Mouse (Mus musculus) spleen, adult 2 months (tissue): ENCODE data around the gene 1600002K03Rik. TPM values are rescaled to one million over a fixed set of nuclear protein-coding genes. Genes with fewer than 3 reads are reported as not detected.

Experiments used
- DNase-seq, 2 experiments: peaks; one replicate each; pipeline versions ENCODE4 v3.0.0 to v3.0.0-alpha.2; 2012 to 2021; ENCODE audit warnings: low spot score in 2 of 2, low read depth in 1 of 2
- H3K27ac ChIP-seq: fragments of 200-500 bp; 2 replicates; pipeline ENCODE4 v1.5.1; 2012; ENCODE audit warnings: low read length, inconsistent platforms; ENCODE audit not compliant: insufficient read depth
- H3K27me3 ChIP-seq: fragments of 200-500 bp; 2 replicates; pipeline ENCODE4 v1.6.1; 2012; ENCODE audit warnings: mild to moderate bottlenecking, moderate library complexity, low read length, inconsistent platforms; ENCODE audit not compliant: control insufficient read depth, insufficient read depth
- H3K36me3 ChIP-seq: fragments of 200-500 bp; 2 replicates; pipeline ENCODE4 v1.6.1; 2012; ENCODE audit warnings: mild to moderate bottlenecking, low read length, inconsistent platforms; ENCODE audit not compliant: control insufficient read depth, insufficient read depth
- H3K4me1 ChIP-seq: fragments of 200-500 bp; 2 replicates; pipeline ENCODE4 v1.6.1; 2011; ENCODE audit warnings: inconsistent platforms; ENCODE audit not compliant: control insufficient read depth, insufficient read depth, insufficient read length
- H3K4me3 ChIP-seq: fragments of 200-500 bp; 2 replicates; pipeline ENCODE4 v1.5.1; 2011; ENCODE audit warnings: mild to moderate bottlenecking, inconsistent platforms; ENCODE audit not compliant: insufficient read depth, insufficient read length; ENCODE audit errors: extremely low read depth
- CTCF ChIP-seq: fragments of 200-500 bp; IDR thresholded peaks from 2 replicates; pipeline ENCODE4 v1.5.1; 2011; ENCODE audit warnings: mild to moderate bottlenecking, inconsistent platforms; ENCODE audit not compliant: insufficient read depth, insufficient read length, insufficient replicate concordance; ENCODE audit errors: extremely low read depth
- POLR2A ChIP-seq: fragments of 200-500 bp; IDR thresholded peaks from 2 replicates; pipeline ENCODE4 v1.6.1; 2011; ENCODE audit warnings: low read depth, low read length, inconsistent platforms
- WGBS: fragments of 180-500 bp; shearing (Covaris S2); methylation state at CpG from one replicate; pipeline ENCODE4 v1.1.7; 2018; 5-methylcytosine and 5-hydroxymethylcytosine counted together
- polyA plus RNA-seq: library from polyadenylated mRNA; depleted of rRNA; stranded (reverse); fragments of >200 nt; gene quantifications from 2 replicates; pipeline ENCODE4 v1.2.3, GENCODE M21; 2012

The 1600002K03Rik gene
- polyA plus RNA-seq, 1 experiment = 10.8 TPM

DNA sequence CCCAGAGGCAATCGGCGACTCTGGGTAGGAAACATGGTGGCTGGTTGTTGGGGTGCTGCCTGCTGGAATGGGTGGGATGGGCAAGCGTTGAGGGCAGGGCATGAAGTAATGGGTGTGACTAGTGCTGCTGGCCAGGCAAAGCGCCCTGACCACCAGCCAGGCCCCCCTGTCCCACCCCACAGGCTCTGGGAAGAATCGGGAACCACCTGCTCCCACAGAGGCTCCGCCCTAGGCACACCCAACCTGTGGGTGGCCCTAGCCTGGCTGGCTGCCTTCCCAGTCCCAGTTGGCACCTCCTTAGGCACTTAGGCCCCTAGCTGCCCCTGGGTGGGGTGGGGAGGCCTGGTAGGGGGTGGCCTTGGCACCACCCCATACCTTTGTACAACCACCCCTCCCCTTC, 26.8 kb upstream of the 1600002K03Rik start:
- Histone ChIP-seq H3K27me3 (no peaks in the 10 kb centered on the region), H3K36me3 (peaks cover 14% of the 10 kb centered on the region), H3K4me3 (no peak overlapping the region), H3K27ac (no peak overlapping the region), H3K4me1 (peaks cover 16% of the 10 kb centered on the region)
- TF ChIP-seq CTCF = no peak
- no peak for TF ChIP-seq POLR2A
- DNase-seq = no peak
- WGBS = 76% methylated on average over 6 of the region's 6 CpGs

DNA sequence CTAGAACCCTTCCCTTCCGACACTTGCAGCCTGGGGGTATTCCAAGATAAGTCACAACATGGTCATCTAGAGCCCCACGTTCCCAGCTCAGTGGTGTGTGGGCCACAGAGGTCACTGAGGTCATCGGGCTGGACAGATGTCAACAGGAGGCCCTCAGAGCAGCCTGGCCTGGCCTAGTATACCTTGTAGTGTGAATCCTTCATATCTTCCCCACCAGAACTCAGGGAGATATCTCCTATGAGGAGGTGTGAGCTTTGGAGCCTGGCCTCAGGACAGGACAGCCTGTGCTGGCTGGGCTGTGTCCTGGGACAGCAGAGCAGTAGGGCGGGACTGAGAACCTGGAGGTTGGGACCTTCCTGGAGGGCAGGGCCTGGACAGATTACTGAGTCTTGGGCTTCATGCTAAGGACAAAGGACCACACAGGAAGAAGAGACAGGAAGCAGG, 26.2 kb upstream of the 1600002K03Rik start:
- Histone ChIP-seq H3K36me3 (peaks cover 19% of the 10 kb centered on the region), H3K4me3 (no peak overlapping the region), H3K27me3 (no peaks in the 10 kb centered on the region), H3K4me1 (peaks cover 12% of the 10 kb centered on the region), H3K27ac (peak overlapping the region; percentile 0; the same call in 1 of the 2 replicates)
- WGBS = 95% methylated on average over 4 of the region's 4 CpGs
- no peak for DNase-seq
- TF ChIP-seq CTCF (no peak), POLR2A (no peak)

DNA sequence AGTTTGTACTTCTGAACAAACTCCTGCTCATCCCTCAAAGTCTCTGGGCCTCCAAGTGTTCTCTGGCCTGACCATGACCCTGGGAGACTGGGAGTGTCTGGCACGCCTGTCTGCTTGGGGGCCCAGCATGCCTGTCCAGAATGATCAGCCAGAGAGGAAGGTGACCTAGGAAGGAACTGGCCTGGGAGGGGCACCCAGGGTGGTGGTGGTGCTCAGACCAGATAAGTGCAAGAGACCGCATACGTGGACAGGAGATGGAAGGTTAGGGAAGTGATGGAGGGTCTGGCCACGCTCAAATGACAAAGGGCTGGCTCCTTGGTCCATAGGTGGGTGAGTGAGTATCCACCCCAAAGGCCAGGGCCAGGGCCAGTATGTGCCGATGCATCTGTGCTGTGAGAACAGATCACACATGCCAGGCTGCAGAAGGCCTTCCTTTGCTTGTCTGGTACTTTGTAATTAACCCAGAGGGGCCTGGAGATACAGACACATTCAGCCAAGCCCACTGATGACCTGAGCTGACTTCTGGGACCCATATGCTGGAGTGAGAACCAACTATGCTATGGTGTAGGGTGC, 25.5 kb upstream of the 1600002K03Rik start:
- Histone ChIP-seq H3K27ac (peak overlapping the region; percentile 94), H3K4me3 (no peak overlapping the region), H3K36me3 (peaks cover 23% of the 10 kb centered on the region), H3K4me1 (peaks cover 14% of the 10 kb centered on the region), H3K27me3 (no peaks in the 10 kb centered on the region)
- TF ChIP-seq POLR2A = no peak
- TF ChIP-seq CTCF = no peak
- WGBS = 86% methylated on average over 5 of the region's 5 CpGs
- no peak for DNase-seq

DNA sequence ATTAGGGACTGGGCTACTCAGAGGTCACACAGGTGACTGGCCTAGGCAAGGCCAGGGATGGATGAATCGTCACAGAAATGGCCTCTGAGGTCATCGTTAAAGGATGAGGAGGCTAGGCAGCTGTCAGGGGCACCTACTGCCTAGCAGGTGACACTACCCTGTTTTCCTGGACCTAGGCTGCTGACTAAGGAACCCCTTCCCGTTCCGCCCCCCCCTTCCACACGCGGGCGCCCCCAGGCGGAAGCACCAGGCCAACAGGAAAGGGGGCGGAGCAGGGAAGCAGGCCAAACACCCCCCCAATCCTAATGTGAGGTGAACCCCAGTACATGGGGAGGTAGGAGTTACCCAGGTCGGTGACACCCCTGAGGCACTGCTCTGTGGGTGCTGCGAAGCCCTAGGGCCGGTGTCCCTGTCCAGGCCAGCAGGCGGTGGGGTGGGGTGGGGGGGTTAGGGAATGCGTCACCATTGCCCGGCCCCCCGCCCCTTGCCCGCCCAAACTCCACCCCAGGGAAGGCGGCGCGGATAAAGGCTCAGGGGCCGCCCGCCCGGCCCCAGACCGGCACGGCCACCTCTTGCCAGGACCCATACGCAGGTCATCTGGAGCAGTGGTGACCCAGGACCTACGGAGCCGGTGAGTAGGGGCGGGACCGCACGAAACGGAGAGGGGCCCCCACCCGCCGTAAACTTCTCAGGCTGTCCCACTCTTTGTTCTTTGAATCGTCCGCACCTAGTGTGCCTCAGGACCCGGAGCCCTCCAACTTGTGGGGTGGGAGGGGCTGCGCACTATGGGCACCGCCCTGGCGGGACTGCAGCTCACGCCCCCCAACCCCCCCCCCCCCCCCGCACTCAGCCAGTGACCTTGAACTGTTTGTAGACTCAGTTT, 24.8 kb upstream of the 1600002K03Rik start, which contains the start of gene Midn:
Gene Midn (plus strand): TSS at position 554 of the 883 bp plus-strand sequence.
- no peak for DNase-seq
- Histone ChIP-seq H3K27me3 (no peaks in the 10 kb centered on the region), H3K36me3 (peaks cover 24% of the 10 kb centered on the region), H3K27ac (peak within 1 kb of the TSS; percentile 94), H3K4me1 (peaks cover 17% of the 10 kb centered on the region), H3K4me3 (peak within 1 kb of the TSS; percentile 82)
- 1% methylated on average over 38 of the region's 42 CpGs for WGBS
- no peak for TF ChIP-seq CTCF
- TF ChIP-seq POLR2A = peak; percentile 56; the same call in 1 of the 2 replicates

DNA sequence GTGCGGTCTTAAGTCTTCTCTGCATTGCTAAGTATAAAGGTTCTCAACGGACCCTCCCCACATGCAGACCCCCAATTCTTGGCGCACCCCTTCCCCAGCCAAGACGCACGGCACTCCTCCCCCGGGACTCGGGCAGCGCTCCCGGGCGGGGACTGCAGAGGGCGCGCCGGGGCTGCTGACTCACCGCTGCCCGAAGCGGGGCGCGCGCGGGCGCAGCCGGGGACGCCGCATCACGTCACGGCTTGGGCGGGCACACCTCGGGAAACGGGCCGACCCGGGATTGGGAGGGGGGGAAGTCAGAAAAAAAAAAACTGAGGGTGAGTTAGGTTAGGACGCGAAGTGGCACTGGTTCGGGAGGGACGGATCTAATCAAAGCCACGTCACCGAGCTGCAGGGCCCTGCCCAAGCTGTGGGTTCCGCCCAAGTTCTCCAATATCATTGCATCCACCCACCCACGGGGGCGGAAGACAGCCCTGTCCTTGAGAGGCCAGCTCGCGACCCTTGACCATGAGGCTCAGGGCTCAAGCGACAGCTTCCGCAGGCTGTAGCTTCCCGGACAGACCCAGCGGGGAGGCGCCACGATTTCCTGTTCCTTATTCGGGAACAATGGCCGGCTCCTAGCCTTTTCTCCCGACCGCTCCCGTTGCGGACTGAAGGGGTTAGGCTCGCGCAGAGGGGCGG, 24.0 kb upstream of the 1600002K03Rik start:
- Histone ChIP-seq H3K4me3 (peak overlapping the region; percentile 82), H3K27ac (peak overlapping the region; percentile 94), H3K27me3 (no peaks in the 10 kb centered on the region), H3K36me3 (peaks cover 30% of the 10 kb centered on the region), H3K4me1 (peaks cover 20% of the 10 kb centered on the region)
- TF ChIP-seq POLR2A = no peak
- TF ChIP-seq CTCF = peak; percentile 71
- 1% methylated on average over 57 of the region's 57 CpGs for WGBS
- peak; percentile 79 to 89 for DNase-seq

DNA sequence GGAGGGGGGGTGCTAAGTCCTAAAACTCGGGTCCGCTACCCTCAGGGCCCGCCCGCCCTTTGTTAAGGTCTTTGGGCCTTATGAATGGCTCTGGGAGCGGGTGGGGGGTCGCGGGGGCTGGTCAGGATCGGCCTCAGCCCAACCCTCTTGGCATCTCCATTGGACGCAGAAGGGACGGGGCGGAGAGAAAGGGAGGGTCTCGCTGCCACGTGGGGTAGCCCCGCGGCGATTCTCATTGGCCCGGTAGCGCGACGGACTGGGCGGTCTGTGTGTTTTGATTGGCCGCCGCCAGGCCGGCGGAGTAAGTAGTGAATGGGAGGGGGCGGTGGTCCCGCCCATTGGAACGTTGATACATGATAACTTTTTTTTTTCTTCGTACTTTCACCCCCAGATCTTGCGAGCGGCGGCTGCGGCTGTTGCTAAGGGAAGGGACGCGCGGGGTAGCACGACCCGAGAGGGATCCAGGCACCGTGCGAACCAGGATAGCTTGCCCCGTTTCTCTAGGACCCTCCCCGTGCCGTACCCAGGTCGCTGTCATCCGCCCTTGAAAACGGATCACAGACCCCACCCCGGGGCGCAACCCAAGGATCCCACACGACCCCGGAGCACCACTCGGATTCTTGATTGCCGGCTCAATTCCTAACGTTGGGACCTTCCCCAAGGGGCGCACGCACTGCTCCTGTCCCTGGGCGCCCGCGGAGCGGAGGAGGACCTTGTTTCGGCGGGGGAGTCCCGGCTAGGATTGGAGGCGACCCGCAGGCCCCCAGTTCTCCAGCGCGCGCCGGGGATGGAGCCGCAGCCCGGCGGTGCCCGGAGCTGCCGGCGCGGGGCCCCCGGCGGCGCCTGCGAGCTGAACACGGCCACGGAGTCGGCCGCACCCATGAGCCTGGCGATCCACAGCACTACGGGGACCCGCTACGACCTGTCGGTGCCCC, 23.2 kb upstream of the 1600002K03Rik start:
- H3K36me3 ChIP-seq = peaks cover 32% of the 10 kb centered on the region
- WGBS = under 1% methylated on average over 88 of the region's 88 CpGs
- DNase-seq = peak; percentile 95 to 96

More for the DNA sequence above, 23.2 kb upstream of the 1600002K03Rik start:
- peak overlapping the region; percentile 96 for H3K27ac ChIP-seq
- peak; percentile 79 for TF ChIP-seq POLR2A
- no peak for TF ChIP-seq CTCF
- H3K27me3 ChIP-seq = no peaks in the 10 kb centered on the region
- H3K4me1 ChIP-seq = peaks cover 20% of the 10 kb centered on the region
- H3K4me3 ChIP-seq = peak overlapping the region; percentile 82
